Mouse (Mus musculus): ENCODE data around the gene Tomm40l.

The Tomm40l gene

GRCm38 (mm10) chr1:171195887-171196397 lies 26.4 kb downstream of the Tomm40l start, which contains the start of gene Pcp4l1:
Gene Pcp4l1, minus strand, starts transcription at chr1:171196268.
- in situ Hi-C loops (cut with MboI, MseI), result no loop called here

- in situ Hi-C loops (cut with MboI, MseI), result no loop called here
Measured at GRCm38 (mm10) chr1:171195046-171195822, 27.1 kb downstream of the Tomm40l start.

GRCm38 (mm10) chr1:171193911-171194830 lies 28.1 kb downstream of the Tomm40l start:
- in situ Hi-C loops (cut with MboI, MseI), result no loop called here

DNA sequence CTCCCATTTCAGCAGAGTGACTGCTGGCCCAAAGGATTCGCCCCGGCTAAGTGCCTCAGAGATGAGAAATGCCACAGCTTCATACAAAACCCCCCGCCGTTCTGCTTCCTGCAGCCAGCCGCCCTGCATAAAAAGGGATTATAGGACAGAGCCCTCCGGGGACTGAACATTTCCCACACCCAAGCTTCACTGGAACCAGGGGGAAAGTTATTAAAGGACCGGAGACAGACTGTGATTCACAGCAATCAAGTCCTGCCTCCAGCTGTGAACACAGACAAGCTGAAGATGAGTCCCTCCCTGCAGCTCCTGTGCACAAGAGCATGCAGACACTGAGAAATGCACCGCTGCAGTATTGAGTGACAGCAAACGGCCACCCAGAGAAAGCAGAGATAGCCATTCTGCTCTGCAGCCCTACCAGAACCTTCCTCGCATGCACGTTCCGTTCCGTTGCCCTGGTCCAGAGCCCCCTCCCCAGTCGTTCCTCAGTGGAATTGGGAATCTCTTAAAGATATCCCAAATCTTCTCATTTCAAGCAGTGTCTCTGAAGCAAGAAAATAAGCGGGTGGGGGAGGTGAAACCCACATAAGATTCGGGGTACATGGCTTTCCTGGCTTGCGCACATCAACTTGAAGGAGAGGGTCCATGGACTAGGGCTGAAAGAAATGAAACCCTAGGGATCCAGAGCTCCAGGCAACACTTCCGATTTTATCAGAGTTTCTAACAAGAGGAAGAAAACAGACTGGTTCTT lies 29.0 kb downstream of the Tomm40l start:
- in situ Hi-C loops (cut with MboI, MseI), result no loop called here

- in situ Hi-C loops (cut with MboI, MseI), result no loop called here
Measured at GRCm38 (mm10) chr1:171192283-171192682, 30.0 kb downstream of the Tomm40l start.

DNA sequence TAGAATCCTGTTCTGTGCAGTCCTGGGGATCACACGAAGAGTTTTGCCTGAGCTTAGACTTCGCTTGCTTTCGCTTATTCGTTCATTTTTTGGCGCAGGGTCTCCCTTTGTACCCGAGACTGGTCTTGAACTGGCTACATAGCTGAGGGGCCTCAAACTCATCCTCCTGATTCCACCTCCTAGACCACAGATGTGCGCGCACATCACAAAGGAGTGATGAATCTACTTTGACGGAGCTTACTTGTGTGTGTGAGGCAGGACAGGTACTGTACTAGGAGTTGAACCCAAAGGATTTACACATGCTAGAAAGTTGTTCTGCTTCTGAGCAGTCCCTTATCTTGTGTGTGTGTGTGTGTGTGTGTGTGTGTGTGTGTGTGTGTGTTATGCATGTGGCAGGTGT lies 31.5 kb downstream of the Tomm40l start:
- in situ Hi-C loops (cut with MboI, MseI), result no loop called here

GRCm38 (mm10) chr1:171189476-171190114 lies 32.7 kb downstream of the Tomm40l start:
- in situ Hi-C loops (cut with MboI, MseI), result no loop called here

GRCm38 (mm10) chr1:171189046-171189445 lies 33.3 kb downstream of the Tomm40l start:
- in situ Hi-C loops (cut with MboI, MseI), result no loop called here

- in situ Hi-C loops (cut with MboI, MseI), result no loop called here
Measured at GRCm38 (mm10) chr1:171187851-171188700, 34.2 kb downstream of the Tomm40l start.

DNA sequence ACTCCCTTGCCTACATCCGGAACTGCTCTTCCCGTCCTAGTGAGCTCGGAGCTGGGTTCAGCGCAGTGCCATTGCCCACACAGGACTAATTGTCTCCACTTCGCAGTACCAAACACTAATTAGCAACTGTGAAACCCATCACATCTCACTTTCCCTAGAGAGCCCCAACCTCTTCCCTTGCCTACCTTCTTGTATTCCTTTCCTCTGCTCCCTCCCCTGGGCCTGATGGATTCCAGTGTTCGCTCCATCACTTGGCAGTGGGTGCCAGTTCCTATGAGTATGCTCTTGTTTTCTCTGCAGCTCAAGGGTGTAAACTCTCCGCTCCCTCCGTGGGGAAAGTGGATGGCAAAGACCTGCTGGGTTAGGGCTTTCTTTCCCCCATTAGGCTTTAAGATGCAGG lies 36.7 kb downstream of the Tomm40l start:
- in situ Hi-C loops (cut with MboI, MseI), result no loop called here

DNA sequence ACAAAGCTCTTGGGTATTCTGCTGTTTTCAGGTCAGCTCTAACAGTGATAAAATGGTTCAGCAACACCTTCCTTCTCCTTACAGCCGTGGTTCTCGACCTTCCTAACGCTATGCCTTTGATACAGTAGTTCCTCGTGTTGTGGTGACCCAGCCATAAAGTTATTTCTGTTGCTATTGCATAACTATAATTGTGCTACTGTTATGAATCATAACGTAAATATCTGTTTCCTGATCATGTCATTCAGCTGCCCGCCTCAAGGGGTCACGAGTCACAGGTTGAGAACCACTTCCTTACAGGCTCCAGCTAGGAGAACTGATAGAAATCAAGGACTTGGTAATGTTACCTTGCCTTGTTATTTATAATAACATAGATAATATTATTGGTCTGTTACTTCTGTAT lies 38.0 kb downstream of the Tomm40l start:
- in situ Hi-C loops (cut with MboI, MseI), result no loop called here

GRCm38 (mm10) chr1:171183620-171184019 lies 38.7 kb downstream of the Tomm40l start:
- in situ Hi-C loops (cut with MboI, MseI), result no loop called here

GRCm38 (mm10) chr1:171183025-171183424 lies 39.3 kb downstream of the Tomm40l start:
- in situ Hi-C loops (cut with MboI, MseI), result no loop called here

DNA sequence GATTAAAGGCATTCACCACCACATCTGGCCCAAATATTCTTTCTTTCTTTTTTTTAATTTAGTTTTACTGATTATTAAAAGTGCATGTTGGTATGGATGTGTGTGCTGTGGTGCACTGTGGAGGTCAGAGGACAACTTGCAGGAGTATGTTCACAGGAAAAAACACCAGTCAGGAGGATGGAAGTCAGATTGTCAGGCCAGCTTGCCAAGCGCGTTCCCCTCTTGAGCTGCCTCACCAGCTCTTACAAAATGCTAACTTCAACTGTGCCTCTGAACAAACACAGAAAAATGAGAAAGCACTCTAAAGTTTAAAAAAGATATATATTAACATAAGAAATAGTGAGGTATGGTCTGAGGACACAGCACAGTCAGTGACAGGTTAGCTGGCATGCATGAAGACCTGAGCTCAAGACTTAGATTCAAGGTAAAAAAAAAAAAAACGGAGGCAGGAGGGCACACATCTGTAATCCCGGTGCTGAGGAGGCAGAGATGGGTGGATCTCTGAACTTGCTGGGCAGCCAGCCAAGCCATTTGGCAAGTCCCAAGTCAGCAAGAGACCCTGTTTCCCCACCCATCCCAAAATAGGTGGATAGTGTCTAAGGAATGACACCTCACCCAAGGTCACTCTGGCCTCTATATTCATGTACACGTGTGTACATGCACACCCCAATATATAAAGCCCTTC lies 42.7 kb downstream of the Tomm40l start:
- in situ Hi-C loops (cut with MboI, MseI), result no loop called here

- in situ Hi-C loops (cut with MboI, MseI), result no loop called here
Measured at GRCm38 (mm10) chr1:171172779-171173178, 49.5 kb downstream of the Tomm40l start.

- in situ Hi-C loops (cut with MboI, MseI), result no loop called here
Measured at GRCm38 (mm10) chr1:171171138-171171537, 51.2 kb downstream of the Tomm40l start.

DNA sequence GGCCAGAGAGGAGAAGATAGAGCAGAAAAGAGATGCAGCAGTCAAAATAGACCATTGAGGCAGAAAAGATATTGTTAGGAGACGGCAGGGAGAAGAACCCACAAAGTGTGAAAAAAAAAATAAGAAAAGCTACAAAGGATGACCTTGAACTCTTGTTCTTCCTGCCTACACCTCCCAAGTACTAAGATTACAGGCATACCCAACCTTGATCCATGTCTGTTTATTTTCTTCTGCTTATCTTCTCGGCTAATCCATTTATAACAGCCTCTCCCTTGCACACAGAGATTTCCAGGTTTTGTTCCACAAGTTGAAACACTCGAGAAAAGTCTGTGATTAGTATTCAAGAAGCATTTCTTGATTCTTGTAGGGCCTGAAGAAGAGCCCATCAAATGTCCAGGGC lies 52.4 kb downstream of the Tomm40l start:
- in situ Hi-C loops (cut with MboI, MseI), result no loop called here

GRCm38 (mm10) chr1:171168906-171169305 lies 53.4 kb downstream of the Tomm40l start:
- in situ Hi-C loops (cut with MboI, MseI), result no loop called here
